Mouse (Mus musculus): ENCODE results near the gene Add1.
A peak's percentile ranks its signal among the peaks of the same experiment; 100 is the strongest.
"Not testable (repeated sequence)": the region's sequence is repeated elsewhere in the genome, so short reads cannot be mapped to it uniquely, and the experiment has no call there.

Gene Add1

DNA sequence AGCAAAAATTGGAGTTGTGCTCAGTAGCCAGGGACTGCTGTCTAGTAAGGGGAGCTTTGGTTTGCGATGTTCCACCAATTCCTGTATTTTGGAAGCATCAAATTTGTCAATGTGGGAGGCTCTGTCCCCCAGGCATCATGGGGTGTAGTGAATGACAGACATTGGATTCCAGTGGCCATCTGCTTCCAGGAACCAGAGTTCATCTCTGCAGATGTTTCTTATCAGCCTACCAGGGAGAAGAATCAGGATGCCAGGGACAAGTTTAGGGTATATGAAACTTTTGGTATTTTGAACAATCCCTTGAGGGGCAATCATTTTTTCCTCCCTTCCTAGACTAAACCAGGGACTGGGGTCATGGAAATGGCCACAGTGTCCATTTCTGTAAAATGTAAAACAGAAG lies 9.6 kb upstream of the Add1 start:
- DNase-seq = no peak

- no peak for DNase-seq
Measured at GRCm38 (mm10) chr5:34564291-34564690, 9.2 kb upstream of the Add1 start.

- no peak for DNase-seq
Measured at GRCm38 (mm10) chr5:34565545-34566283, 7.8 kb upstream of the Add1 start.

DNA sequence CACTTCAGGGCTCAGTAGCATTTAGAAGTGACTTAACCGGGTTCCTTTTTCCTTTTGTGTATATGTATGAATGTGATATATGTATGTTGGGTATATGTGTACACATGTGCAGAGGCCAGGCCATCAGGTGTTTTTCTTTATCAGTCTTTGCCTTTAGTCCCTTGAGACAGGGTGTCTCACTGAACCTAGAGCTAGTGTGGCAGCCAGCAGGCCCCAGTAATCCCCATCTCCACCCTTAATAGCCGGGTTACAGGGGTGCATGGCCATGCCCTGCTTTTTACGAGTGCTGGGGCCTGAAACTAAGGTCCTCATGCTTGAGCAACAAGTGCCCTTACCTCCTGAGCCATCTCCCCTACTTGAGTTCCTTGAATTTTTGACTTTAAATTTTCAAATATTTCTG lies 1.9 kb upstream of the Add1 start:
- no peak for DNase-seq

DNA sequence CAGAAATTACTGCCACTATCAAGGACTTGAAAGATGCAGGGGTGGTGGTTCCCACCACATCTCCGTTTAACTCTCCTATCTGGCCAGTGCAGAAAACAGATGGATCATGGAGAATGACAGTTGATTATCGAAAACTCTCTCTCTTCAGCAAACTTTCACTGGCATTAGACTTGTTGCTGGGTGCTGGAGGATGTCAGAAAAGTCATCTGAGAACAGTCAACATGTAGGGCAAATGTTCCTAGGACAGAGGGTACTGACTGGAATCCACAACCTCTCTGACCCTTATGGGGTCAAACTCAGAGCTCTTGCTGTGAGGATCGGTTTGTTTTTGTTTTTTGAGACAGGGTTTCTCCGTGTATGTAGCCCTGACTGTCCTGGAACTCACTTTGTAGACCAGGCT lies 896 bp upstream of the Add1 start:
- DNase-seq = not testable (repeated sequence)

DNA sequence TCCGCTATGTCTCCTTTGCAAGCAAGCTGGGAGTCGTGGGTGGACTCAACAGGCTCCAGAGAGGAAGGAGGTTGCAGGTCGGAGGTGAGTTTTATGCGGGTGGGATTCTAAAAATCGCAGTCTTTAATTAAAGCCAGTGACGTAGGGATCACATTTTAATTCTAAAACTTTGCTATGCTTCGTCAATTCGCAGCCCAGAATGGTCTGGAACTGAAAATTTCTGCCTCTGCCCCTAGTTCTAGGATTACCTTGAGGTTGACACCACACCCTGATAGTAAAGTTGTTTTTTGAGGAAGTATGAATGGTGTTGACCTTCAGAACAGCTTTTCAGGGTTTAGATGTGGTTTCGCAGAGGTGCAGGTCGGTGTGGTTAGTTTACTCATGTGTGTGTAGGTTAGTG lies 1.3 kb downstream of the Add1 start:
- no peak for DNase-seq

DNA sequence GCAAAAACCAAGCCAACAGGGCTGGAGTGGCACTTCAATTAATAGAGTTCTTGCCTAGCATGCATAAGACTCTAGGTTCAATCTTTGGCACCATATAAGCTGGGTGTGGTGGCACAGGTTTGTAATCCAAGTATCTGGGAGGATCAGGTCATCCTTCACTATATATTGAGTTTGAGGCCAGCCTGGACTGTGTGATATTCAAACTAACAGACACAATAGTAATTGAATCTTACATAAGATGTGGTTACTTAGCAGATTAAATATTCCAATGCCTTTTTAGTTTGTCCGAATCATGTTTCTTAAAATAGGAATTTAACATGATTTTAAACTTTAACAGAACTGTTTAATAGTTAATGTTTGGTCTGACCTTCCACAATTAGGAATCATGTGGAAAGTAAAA lies 2.8 kb downstream of the Add1 start:
- no peak for DNase-seq

DNA sequence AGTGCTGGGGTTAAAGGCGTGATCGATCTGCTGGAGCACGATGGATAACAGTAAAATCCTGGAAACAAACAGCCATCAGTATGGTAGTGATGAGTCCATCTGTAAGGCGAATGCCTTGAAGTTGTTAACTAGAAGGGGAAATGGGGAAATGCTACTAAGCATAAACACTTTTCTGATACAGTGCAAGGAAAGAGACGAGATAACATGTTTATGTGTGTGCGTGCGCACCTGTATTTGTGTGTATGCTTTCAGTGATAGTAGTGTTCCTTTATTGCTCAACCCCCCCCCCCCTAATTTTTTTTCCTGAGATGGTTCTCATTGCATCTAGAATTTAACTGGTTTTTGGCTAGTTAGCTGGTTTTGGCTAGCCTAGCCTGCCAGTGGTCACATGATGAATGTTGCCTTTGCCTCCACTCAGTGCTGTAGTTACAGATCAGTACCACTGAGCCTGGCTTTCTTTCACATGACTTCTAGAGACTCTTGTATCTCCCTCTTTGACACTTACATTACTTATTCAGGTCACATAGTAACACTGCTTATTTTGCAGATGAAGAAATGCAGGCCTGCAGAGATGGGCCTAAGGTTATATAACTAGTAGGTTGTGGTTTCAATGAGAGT lies 4.7 kb downstream of the Add1 start:
- DNase-seq = no peak

- DNase-seq = no peak
Measured at GRCm38 (mm10) chr5:34579377-34579776, 5.9 kb downstream of the Add1 start.

- peak; percentile 42 for DNase-seq
Measured at GRCm38 (mm10) chr5:34581671-34582313, 8.3 kb downstream of the Add1 start.

- DNase-seq = no peak
Measured at GRCm38 (mm10) chr5:34582314-34582675, 8.8 kb downstream of the Add1 start.

DNA sequence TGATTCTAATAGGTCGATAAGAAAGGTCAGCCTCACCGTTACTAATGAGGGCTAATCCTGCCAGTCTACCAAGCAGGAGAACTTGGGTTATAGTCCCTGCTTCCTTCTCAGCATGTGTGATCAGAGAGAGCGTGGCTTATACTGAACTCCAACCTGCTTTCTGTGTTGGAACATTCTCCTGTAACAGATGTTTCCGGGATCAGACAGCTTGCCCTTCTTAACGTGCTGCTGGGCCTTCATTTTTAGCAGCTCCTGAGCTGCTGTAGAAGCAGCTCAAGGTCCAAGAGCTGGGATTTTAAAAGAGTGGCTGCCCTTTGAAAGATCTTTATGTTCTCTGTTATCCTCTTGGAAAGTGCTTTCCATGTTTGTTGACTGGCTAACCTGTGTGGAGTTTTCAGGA lies 11.8 kb downstream of the Add1 start:
- DNase-seq = no peak

GRCm38 (mm10) chr5:34587881-34588280 lies 14.4 kb downstream of the Add1 start:
- no peak for DNase-seq

GRCm38 (mm10) chr5:34590059-34590458 lies 16.6 kb downstream of the Add1 start:
- DNase-seq = no peak

DNA sequence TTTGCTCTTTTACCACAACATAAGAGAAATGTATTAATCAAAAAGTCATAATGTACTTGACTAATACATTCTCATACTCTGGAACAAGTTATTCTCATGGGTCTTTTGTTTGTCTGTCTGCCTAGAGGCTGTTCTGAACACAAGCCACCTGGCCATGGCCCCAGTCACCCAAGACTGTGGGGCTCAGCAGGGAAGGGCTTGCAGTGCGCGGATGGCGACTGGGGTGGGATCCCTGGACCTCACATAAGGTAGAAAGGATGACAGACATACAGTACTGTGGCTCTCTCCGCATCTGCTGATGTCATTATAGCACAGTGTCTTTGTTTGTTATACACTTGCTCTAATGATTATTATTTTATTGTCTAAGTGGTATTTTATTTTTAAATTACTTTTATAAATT lies 17.2 kb downstream of the Add1 start:
- DNase-seq = no peak

GRCm38 (mm10) chr5:34591388-34592004 lies 18.0 kb downstream of the Add1 start:
- DNase-seq = no peak

- not testable (repeated sequence) for DNase-seq
Measured at GRCm38 (mm10) chr5:34592224-34592623, 18.8 kb downstream of the Add1 start.

GRCm38 (mm10) chr5:34592666-34593065 lies 19.2 kb downstream of the Add1 start:
- no peak for DNase-seq

GRCm38 (mm10) chr5:34593202-34593727 lies 19.8 kb downstream of the Add1 start:
- no peak for DNase-seq

- no peak for DNase-seq
Measured at GRCm38 (mm10) chr5:34604576-34604975, 31.1 kb downstream of the Add1 start.

DNA sequence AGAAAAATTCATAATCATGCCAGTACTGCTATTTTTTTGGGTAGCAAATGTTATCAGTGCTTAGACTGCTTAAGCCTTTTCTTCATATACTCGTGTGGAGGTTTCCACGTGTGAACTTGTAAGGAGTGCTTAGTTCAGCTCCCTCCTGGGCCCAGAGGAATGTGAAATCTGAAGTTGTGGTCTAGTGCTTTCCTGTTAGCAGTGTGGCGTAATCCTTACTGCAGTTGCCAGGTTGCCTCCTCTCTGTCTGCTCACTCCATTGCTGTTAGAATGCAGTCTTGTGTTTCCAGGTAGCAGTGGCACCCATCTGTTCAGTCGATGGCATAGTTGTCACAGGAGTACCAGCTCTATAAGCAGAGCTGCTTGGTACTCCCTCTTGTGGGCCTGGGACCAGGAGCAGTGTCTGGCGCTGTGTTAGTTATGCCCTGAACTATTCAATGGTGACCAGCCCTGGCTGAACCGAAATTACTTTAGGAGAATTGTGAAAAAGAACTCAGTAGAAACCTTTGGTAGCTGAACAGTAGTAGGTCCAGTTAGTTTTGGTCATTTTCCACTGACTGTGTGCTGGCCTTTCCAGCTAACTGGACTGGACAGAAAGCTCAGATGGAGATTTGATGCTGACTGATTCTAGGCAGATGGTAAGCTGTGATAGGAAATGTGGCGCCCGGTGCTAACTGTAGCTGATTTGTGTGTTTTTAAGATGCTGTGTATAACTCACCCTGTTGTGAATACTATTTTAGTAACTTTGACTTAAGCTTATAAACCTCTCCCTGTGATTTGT lies 33.8 kb downstream of the Add1 start:
- no peak for DNase-seq

DNA sequence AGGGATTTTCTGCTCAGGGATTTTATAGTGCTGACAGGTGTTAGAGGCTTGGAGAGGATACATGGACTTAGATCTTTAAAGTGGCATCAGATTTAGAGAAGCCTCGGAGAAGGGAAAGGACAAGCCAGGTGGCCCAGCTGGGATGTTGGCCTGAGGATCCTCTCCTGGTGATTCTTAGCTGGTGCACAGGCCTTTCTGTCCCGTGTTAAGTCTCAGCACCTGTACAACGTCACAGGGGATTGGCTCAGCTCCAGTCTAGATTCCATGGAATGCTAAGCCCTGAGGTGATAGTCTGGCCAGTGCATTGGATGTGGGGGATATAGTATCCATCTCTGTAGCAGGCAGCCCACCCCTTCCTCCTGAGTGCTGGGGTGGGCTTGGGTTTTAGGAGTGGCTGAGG lies 34.8 kb downstream of the Add1 start:
- no peak for DNase-seq

GRCm38 (mm10) chr5:34609966-34610365 lies 36.5 kb downstream of the Add1 start:
- no peak for DNase-seq

All from right cerebral cortex, postnatal 14 days (tissue).